Mouse (Mus musculus) cerebellum, adult 9-11 months (tissue): Measurements from ENCODE around the gene BC055324.

ENCODE experiments used
- DNase-seq: peaks from one replicate; pipeline ENCODE4 v3.0.0; 2022

The BC055324 gene

GRCm38 (mm10) chr1:163942056-163942455, 52.5 kb downstream of the BC055324 start:
- no peak for DNase-seq

GRCm38 (mm10) chr1:163934591-163934990, 60.0 kb downstream of the BC055324 start:
- no peak for DNase-seq

- no peak for DNase-seq
Measured at GRCm38 (mm10) chr1:163931801-163932200, 62.8 kb downstream of the BC055324 start.

- no peak for DNase-seq
Measured at GRCm38 (mm10) chr1:163930458-163930794, 64.2 kb downstream of the BC055324 start.

GRCm38 (mm10) chr1:163929636-163930457, 64.7 kb downstream of the BC055324 start:
- peak; percentile 91 for DNase-seq

- DNase-seq = peak; percentile 11
Measured at GRCm38 (mm10) chr1:163928846-163929245, 65.8 kb downstream of the BC055324 start, which contains the start of gene Scyl3. Gene Scyl3, plus strand, starts transcription at chr1:163929100.

- no peak for DNase-seq
Measured at GRCm38 (mm10) chr1:163924093-163924492, 70.5 kb downstream of the BC055324 start.

- no peak for DNase-seq
Measured at GRCm38 (mm10) chr1:163917349-163918160, 77.0 kb downstream of the BC055324 start.

- DNase-seq = no peak
Measured at GRCm38 (mm10) chr1:163911981-163912380, 82.6 kb downstream of the BC055324 start.

- DNase-seq = no peak
Measured at GRCm38 (mm10) chr1:163910785-163911184, 83.8 kb downstream of the BC055324 start.

GRCm38 (mm10) chr1:163910343-163910742, 84.3 kb downstream of the BC055324 start:
- no peak for DNase-seq

- no peak for DNase-seq
Measured at GRCm38 (mm10) chr1:163908389-163908788, 86.2 kb downstream of the BC055324 start.

GRCm38 (mm10) chr1:163907007-163907811, 87.4 kb downstream of the BC055324 start:
- DNase-seq = no peak

- no peak for DNase-seq
Measured at GRCm38 (mm10) chr1:163903411-163903810, 91.2 kb downstream of the BC055324 start.

- DNase-seq = no peak
Measured at GRCm38 (mm10) chr1:163900168-163900567, 94.4 kb downstream of the BC055324 start.

- DNase-seq = no peak
Measured at GRCm38 (mm10) chr1:163899575-163899974, 95.0 kb downstream of the BC055324 start.

GRCm38 (mm10) chr1:163898291-163898764, 96.3 kb downstream of the BC055324 start:
- no peak for DNase-seq
